Mouse (Mus musculus): ENCODE results near the gene Epb41l4b.

Gene Epb41l4b

DNA sequence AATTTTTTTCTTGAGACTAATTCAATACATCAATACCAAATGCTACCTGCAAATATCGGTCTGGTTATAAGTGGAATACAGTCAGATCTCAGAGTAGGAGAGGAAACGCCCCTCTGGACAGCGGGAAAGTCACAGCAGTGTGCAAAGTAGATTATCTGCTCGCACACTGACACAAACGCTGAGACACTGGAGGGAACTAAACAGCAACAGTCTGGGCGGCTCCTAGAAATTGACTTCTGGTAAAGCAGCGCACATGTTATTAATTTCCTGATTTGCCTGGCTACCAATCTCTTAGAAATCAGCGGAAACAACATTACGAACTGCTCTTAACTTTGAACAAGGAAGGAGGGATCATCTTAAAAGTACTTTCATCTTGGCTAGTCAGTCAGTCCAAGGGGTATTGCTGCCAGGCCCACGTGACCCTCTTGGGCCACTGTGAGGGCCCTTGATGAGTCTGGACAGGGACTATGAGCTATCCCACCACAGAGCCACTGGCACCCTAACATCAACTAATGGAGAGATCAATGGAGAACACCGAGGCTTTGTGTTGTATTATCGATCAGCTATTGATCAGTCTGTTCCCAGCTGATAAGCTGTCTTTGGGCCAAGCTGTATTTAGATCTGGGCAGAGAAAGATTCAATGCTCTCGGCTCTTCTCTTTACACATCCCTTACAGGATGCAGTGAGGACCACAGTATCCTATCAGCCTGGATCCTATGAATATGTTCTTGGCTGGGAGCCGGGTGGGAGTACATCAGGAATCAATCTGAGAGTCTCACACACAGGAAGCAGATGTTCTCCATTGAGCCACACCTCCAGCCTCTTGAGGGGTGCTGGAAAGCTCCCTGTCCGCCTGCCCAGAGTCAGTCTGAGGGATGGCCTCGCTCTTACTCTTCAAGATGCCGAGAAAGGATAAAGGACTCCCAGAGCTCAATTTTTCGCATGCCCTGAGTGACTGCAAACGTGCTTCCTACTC, 28.3 kb downstream of the Epb41l4b start:
- in situ Hi-C loops (cut with MboI; ENCODE audit: low sequenced_read_pairs): no loop called here

DNA sequence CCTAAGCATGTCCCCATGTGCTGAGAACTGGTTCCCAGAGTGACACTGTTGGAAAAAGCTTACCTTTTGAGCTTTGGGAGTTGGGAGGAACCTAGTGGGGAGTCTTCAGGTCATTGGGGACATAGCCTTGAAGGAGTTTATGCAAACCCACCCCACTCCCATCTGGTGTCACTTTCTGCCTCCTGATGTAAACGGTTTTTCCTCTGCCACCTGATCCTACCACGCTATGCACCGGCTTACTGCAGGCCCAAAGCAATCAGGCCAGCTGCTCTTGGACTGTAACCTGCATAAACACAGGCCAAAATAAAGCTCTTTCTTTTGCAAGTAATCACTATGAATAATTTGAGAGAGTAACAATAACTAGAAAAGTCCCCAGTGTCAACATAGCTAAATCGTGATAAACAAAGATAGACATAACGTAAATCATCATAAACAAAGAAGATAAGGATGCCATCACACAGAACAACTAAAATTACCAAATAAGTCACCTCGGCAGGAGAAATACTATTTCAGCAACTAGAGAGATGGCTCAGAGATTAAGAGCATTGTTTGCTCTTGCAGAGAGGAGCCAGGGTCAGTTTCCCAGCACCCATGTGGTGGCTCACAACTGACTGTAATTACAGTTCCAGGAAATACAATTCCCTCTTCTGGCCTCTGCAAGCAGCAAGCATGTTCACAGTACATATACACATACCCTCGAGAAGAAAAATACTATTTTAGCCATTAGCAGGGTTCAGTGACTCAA, 29.6 kb downstream of the Epb41l4b start:
- in situ Hi-C loops (cut with MboI; ENCODE audit: low sequenced_read_pairs): no loop called here

DNA sequence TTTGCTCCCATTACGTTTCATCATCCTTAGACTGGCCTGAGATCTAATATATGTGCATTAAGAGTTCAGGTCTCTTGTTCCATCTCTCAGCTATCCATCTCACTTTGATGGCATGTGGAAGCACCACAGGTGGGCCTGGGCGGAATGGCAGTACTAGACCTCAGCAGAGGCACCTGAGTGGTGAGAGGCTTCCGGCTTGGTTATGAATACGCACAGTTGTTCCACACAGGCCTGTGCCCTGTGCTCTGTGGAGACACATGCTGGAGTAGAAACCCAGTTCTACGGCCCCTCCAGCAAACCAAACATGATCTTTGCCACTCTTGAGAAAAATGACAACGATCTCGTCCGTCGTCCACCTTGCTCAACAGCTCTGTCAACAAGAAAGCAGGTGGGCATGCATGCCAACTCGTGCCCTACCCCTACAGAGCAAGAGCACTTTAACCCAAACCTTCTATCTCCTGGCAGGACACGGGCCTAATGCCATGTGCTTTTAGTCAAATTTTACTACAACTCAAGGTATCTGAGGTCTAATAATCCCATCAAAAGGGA, 31.2 kb downstream of the Epb41l4b start:
- in situ Hi-C loops (cut with MboI; ENCODE audit: low sequenced_read_pairs): no loop called here

DNA sequence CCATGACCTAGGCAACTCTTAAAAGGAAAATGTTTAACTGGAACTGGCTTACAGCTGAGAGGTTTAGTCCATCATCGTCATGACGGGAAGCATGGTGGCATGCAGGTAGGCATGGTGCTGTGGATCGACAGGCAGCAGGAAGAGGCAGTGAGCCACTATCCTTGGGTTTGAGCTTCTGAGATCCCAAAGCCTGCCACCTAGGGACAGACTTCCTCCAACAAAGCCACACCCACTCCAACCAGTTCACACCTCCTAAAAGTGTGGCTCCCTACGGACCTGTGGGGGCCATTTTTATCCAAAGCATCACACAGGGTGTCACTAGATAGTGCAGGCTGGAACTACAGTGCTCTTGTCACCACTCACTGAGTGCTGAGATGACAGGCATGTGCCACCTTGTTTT, 31.8 kb downstream of the Epb41l4b start:
- in situ Hi-C loops (cut with MboI; ENCODE audit: low sequenced_read_pairs): no loop called here

DNA sequence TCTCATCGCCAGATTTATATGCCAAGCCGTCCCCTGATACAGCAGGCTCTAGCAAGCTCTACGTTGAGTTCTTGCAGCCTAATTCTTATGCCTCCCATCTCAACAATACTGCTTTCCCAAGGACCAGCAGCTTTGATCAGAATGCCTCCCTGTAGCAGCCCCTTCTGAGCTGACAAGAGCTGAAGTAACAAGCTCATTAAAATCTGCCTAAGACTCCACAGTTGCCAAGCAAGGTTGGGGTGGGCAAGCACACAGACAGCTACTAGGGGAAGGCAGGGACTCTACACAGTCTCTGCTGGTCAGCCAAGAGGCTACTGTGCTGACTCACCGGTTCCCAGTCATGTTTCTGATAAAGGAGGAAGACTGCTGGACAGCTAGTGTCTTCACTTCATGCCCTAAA, 33.7 kb downstream of the Epb41l4b start:
- in situ Hi-C loops (cut with MboI; ENCODE audit: low sequenced_read_pairs): no loop called here

DNA sequence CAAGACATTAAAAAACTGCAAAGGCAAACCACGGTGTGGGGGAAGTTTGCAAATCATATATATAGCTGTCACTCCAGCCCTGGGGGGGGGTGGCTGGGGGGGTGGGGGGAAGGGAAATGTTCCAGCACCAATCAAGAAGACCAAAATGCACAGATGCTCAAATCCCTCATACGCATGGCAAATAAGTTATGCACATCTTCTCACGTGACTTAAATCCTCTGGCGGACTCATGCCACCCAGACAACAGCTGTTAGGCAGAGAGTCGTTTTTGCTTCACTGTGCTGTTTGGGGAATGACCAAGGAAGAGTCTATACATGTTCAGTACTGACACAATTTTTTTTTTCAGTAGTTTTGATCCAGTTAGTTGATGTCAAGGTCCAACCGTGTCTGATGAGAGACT, 37.9 kb downstream of the Epb41l4b start:
- in situ Hi-C loops (cut with MboI; ENCODE audit: low sequenced_read_pairs): no loop called here

DNA sequence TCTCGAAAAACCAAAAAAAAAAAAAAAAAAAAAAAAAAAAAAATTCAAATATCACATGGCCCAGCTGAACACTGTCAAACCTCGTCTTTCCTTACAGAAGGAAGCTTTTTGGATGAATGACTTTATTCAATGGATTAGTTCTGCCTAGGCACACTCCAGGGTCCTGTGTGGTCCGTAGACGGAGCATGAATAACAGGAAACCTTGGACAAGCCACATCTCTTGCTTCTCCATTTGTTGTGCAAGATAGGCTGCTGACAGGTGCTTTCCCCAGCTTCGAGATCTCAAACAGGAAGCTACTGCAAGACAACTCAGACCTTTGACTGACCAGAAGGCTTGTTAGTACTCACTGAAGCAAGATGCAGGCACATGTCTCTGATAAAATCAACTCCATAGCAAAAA, 39.4 kb downstream of the Epb41l4b start:
- in situ Hi-C loops (cut with MboI; ENCODE audit: low sequenced_read_pairs): no loop called here

DNA sequence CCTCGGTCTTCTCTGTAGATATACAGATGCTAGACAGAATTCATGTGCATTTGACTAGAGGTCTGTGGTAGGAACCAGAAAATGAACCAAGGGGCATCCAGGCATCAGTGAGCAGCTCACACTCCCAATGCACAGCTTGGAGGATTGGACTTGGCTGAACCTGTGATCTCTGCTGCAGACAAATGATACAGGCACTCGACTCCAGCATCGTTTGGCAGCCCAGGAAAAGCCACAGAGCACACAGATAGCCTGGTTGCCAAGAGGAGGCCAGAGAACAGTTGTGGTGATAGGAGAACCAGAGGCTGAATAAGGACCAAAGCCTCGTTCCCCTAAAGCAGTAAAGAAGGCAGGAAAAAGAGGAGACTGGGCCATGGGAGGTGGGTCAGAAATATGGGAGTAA, 42.1 kb downstream of the Epb41l4b start:
- in situ Hi-C loops (cut with MboI; ENCODE audit: low sequenced_read_pairs): no loop called here

DNA sequence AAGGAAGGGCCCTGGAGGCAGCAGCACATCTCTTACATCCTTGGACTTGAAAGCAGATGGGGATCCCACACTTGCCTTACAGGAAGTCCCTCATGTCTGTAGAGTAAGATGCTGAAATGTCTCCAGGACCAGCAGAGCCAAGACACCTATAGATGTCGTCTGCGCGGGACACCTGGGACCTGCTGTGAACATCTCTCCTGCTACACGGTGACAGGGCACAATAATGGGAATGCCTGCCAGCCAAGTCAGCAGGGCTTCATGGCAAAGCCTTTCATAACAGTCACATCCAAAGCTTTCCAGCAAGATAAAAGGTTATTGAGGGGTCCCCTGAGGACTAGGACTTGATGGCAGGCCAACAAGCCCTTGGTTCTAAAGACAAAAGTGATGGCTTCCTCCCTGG, 45.8 kb downstream of the Epb41l4b start:
- in situ Hi-C loops (cut with MboI; ENCODE audit: low sequenced_read_pairs): no loop called here

DNA sequence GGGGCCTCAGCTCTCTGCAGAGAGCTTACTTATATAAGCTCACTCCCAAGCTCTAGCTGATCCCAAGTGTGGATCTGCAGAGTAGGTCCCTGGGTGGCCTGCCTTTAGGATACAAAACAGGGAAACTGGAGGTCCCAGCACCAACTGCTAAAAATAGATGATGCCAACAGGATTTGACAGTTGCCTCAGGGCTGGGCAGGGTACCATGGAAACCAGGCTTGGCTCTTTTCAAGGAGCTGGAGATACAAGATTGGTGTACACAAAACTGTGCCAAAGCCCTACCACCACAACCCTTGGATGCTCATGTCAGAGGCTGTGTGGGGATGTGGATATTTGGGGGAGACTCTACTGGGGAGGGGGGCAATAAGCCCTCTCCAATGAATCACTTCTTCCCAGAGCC, 47.7 kb downstream of the Epb41l4b start:
- in situ Hi-C loops (cut with MboI; ENCODE audit: low sequenced_read_pairs): no loop called here

DNA sequence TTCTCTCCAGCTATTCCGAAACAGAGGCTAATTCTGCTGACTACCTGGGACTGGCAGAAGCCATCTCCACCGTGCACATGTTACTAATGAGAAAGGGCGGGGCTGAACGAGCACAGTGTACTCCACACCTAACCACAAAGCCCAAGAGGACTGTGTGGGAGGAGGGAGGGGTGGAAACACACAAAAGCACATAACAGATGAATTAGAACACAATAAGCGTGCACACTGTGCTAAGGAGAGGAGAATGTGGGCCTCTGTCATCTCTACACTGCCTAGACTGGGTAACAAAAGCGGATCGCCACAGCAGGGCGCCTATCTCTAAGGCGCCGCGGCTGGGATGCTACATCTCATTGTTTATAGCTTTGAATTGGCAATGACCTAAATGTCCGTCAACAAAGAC, 51.9 kb downstream of the Epb41l4b start:
- in situ Hi-C loops (cut with MboI; ENCODE audit: low sequenced_read_pairs): no loop called here

DNA sequence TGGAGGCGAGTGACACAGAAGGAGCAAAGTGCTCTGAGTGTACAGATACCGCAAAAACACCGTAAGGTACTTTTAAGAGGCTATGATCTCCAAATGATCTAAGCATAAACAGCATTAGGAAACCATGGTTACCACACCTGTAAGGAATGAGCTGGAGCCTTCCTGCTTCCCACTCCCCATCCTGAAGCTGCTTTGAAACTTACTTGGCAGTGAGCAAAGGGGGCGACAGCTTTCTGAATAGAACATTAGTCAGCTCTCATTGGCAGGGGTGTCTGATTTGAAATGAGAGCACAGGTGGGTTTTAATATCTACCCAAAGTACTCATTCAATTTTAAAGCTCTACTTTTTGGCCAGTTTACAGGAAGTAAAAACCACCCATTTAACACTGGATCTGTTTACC, 54.9 kb downstream of the Epb41l4b start:
- in situ Hi-C loops (cut with MboI; ENCODE audit: low sequenced_read_pairs): no loop called here

DNA sequence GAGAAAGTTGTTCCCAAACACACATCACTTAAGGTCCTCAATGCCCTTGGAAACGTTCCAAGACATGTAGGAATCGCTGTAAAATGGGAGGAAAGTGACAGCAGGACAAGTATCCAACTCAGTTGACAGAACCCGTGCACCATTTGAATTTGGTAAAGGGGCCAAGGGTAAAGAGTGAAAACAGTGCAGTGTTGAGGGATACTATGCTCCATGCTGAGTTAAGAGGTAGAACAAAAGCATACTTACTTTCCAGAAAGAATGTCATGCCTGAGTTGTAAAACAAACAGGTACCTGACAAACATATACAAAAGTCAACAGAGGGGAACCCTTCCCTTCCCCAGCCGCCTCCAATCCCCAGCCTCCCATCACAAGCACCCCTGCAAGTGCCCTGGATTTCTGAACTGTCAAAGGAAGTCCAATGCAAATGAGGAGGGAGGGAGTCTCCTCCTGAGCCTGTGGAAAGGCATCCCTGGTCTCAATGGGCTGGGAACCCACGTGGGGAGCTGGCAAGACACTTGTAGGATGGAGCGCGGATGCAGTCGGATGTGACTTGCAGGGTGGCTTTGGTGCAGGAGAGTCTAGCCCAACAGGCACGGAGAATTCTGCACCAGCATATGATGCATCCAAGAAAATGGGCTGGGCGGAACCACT, 57.4 kb downstream of the Epb41l4b start:
- in situ Hi-C loops (cut with MboI; ENCODE audit: low sequenced_read_pairs): no loop called here

DNA sequence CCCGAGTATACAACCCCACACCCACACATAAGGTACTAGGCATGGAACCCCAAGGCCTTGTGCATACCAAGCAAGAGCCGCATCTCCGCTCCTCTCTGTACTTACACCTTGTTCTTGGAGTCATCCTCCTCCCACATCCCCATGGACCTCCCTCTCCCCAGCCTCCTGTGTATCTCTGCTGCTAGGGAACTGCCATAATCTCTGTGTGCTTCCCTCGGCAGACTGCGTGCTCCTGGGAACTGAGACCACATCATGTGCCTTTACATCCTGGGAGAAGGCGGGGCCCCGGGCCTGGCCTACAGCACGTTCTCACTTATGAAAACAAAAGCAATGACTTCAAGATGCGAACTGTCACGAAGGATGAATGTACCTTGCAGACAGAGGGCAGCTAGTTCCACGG, 59.6 kb downstream of the Epb41l4b start:
- in situ Hi-C loops (cut with MboI; ENCODE audit: low sequenced_read_pairs): no loop called here

DNA sequence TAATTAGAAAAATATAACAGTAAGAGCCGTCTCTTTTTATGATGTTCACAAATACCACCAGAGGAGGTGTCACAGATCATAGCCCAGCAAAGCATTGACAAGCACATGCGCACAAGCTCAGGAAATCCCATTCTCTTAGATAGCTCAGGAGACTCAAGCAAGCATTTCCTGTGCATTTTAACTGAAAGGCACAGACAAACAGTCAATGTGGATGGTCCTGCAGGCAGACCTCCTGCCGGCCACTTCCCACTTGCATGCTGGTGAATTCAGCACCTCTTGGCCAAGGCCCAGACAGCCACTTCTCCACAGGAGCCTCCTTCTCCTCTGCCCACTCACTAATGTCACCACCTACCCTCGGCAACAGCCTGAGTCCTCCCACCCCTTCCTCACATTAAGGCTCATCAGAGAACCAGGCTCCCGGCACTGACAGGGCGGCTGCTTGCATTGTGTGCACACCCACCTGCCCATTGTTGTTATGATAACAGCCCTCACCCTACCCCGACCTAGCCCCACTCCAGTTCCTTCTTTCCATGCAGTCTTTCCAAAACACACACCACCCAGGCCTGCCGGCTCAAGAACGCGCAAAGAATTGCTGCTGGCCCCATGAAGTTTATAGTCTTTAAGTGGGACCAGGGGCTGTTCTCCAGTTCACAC, 60.3 kb downstream of the Epb41l4b start:
- in situ Hi-C loops (cut with MboI; ENCODE audit: low sequenced_read_pairs): no loop called here

DNA sequence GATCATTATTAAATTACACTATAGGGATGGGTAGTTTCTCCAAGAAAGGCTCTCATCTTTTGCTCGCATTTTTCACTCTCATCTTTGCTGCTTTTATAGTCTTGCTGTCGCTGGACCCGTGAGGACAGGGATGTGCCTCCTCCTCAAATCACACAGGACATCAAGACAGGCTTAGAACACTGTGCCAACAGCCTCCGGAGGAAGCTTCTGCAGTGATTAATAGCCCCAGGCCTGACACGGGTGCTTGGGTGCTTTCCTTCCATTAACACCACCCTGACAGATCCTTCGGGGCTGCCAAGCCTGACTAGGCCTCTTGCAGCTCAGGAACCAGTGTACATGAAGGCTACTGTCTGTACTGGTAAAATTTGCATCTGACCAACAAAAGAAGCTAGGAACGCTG, 61.8 kb downstream of the Epb41l4b start:
- in situ Hi-C loops (cut with MboI; ENCODE audit: low sequenced_read_pairs): no loop called here

DNA sequence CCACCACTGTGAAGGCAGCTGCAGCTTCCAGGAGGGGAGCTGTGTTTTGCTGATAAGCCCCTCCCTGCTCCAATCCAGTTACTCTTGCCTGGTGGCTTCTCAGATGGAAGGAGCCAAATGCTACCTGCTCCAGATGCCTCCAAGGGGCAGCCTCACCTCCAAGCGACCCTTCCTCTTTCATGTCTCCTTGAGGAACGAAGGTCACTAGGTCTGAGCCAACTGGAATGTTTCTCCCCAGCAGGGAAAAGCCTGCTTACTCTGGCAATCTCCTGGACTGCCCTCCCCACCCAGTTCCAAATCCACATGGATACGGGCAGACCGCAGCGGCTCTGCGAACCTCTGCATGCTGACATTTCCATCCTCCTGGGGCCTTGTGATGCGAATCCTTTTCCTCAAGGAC, 69.4 kb downstream of the Epb41l4b start:
- in situ Hi-C loops (cut with MboI; ENCODE audit: low sequenced_read_pairs): no loop called here

DNA sequence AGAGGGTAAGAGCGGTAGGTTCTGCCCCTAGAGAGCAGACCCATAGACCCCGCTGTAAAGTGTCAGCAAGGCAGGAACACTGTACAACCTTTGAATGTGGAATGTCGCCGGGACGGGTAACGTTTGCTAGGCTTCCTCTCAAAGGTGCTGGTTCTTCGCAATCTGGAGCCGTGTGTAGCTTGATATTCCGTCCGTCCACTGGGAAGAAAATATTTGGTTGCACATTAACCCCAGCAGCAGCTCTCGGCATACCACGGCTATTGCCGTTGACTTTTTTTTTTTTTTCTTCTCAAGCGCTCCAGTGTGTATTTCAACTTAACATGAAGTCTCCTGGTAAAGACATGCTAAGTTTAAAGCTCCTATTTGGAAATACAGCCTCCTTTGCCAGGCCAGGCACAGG, 70.1 kb downstream of the Epb41l4b start:
- in situ Hi-C loops (cut with MboI; ENCODE audit: low sequenced_read_pairs): no loop called here

DNA sequence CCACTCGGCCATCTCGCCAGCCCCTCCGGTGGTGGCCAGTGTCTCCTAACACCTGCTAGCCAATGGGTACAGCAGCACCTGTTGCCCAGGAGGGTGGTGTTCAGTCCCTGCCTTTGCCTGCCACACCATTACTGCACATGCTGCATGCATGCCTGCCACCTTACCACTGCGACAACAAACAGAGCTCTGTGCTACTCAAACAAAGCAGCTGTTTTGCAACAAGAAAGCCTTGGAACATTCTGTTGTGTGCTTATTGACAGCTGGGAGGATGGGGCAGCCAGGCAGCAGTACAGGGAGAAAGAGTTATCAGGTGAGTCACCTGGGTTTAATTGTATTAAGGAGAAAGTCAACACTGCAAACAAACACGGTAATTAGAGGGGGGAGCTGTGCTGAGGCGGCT, 72.6 kb downstream of the Epb41l4b start:
- in situ Hi-C loops (cut with MboI; ENCODE audit: low sequenced_read_pairs): no loop called here

DNA sequence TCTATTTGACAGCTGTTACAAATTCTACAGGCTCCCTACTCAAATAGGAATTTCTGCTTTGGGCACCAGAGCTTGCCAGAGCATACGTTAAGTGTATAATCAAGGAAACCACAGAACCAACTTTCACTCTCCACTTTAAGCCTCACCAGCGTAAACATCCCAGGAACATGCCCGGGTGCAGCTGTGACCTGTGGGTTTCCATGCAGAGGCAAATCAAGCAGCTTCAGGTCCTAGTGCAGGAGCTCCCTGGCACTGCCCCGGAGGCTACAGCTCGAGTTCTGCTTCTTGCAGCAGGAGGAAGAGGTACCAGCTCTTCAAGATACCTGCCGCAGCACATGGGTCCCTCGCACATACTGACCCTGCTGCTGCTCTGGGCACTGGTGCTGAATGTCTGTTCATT, 74.8 kb downstream of the Epb41l4b start:
- in situ Hi-C loops (cut with MboI; ENCODE audit: low sequenced_read_pairs): no loop called here

DNA sequence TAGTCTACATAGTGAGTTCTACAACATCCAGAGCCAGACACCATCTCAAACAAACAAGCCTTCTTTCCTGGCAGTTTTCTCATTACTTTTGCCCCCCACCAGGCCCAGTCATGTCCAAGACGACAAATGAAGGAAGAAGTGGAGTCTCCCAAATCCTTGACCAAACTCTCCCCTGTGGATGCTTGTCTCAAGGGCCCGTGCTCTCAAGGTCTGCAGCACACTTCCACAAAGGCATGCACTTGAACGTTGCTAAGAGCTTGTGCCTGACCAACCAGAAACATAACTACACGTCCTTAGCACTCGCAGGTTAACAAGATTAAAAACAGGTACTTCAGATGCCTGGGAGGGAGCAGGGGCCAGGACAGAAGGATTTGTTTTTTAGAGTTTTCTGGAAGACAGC, 75.4 kb downstream of the Epb41l4b start:
- in situ Hi-C loops (cut with MboI; ENCODE audit: low sequenced_read_pairs): no loop called here
